In genomic region chr2:79653809-79654164, GRCm38 (mm10) we compare ENCODE assay signal across 25 mouse cellular contexts. TPM values are rescaled to one million over a fixed set of nuclear protein-coding genes. Genes with fewer than 3 reads are reported as not detected.
DNase-seq lines count a peak whose midpoint lies in the region; ATAC-seq and TF ChIP-seq lines count a peak whose summit lies in the region.
"Had no signal": no experiment of that assay in that cellular context is flagged by ENCODE, and none has a peak within 500 bp of the region (broad histone marks: within the 10 kb centered on the region; RNA-seq: fewer than 3 reads in every experiment).

No protein-coding gene starts in this region.

- TF ChIP-seq POLR2A in small intestine, adult 2 months (IDR thresholded peaks at IDR 0.05; ENCODE audit: low read depth, low read length): no peak

- no peak for DNase-seq in layer of hippocampus, adult 2 months (ENCODE audit: low spot score in 2 of 2)
- no peak for DNase-seq in layer of hippocampus, postnatal 14 days (ENCODE audit: low spot score in 2 of 2)
- DNase-seq in lung, postnatal 10 days: no peak
- no peak for DNase-seq in left cerebral cortex, postnatal 4 days
- DNase-seq: adrenal gland, postnatal 10 days; cerebellum, adult 11 months; cerebellum, postnatal 14 days; gastrocnemius, postnatal 25 days; heart, postnatal 36 days; kidney, adult 11 months; thymus, adult 18-20 months; thymus, postnatal 4 days had no signal

- H3K4me1 ChIP-seq in lung, embryonic 16.5 days (replicated peaks; ENCODE audit: control insufficient read depth, insufficient read depth, low read length): no peaks in the 10 kb centered on the region
- peaks cover 9% of the 10 kb centered on the region; the same call in 1 of the 2 replicates for H3K4me1 ChIP-seq in small intestine, adult 2 months (ENCODE audit: control insufficient read depth, insufficient read depth, insufficient read length, low read length)
- H3K4me1 ChIP-seq: forebrain, embryonic 10.5 days; lung, embryonic 15.5 days; neural tube, embryonic 12.5 days had no signal

- intact Hi-C loops in left cerebral cortex, postnatal 4 days (cut with DNase I): no loop called here

- no peak overlapping the region for H3K4me2 ChIP-seq in lung, embryonic 16.5 days (ENCODE audit: low read depth, low read length)
- H3K4me2 ChIP-seq: embryonic facial prominence, embryonic 15.5 days; limb, embryonic 12.5 days; lung, embryonic 15.5 days; neural tube, embryonic 12.5 days had no signal

- H3K79me2 ChIP-seq in macrophage (ENCODE audit: inconsistent target): peaks cover 90% of the 10 kb centered on the region

- 0 out of 2 replicates have a peak, but pooled peaks have one; percentile 44 for ATAC-seq in lung, embryonic 16.5 days (ENCODE audit: low read depth)
- ATAC-seq: hindbrain, embryonic 16.5 days; Patski had no signal

- no peak overlapping the region for H3K4me3 ChIP-seq in layer of hippocampus, adult 2 months
- H3K4me3 ChIP-seq in lung, embryonic 16.5 days (ENCODE audit: low read length): no peak overlapping the region
- no peak overlapping the region for H3K4me3 ChIP-seq in macrophage (ENCODE audit: inconsistent target)
- no peak overlapping the region for H3K4me3 ChIP-seq in small intestine, adult 2 months (ENCODE audit: low read depth, low read length)
- H3K4me3 ChIP-seq: embryonic facial prominence, embryonic 15.5 days; forebrain, embryonic 10.5 days; heart, adult 2 months; limb, embryonic 12.5 days; lung, embryonic 15.5 days; neural tube, embryonic 12.5 days had no signal

- WGBS in lung, embryonic 16.5 days: 70% methylated on average over 2 of the region's 2 CpGs
- WGBS in macrophage (ENCODE audit: missing documents): 91% methylated on average over 2 of the region's 2 CpGs
- 69% methylated on average over 2 of the region's 2 CpGs for WGBS in small intestine, adult 2 months

- no peaks in the 10 kb centered on the region for H3K27me3 ChIP-seq in lung, embryonic 16.5 days (ENCODE audit: control insufficient read depth, insufficient read depth, low read depth, low read length)
- H3K27me3 ChIP-seq in small intestine, adult 2 months (ENCODE audit: control insufficient read depth, insufficient read depth, low read length): no peaks in the 10 kb centered on the region
- H3K27me3 ChIP-seq: embryonic facial prominence, embryonic 15.5 days; limb, embryonic 12.5 days; lung, embryonic 15.5 days; neural tube, embryonic 12.5 days; Patski had no signal

- no peak overlapping the region for H3K9ac ChIP-seq in lung, embryonic 16.5 days (ENCODE audit: low read length)
- H3K9ac ChIP-seq: embryonic facial prominence, embryonic 15.5 days; limb, embryonic 12.5 days; lung, embryonic 15.5 days; neural tube, embryonic 12.5 days had no signal

- H3K9me3 ChIP-seq in lung, embryonic 16.5 days (ENCODE audit: control insufficient read depth, low read length): no peaks in the 10 kb centered on the region
- H3K9me3 ChIP-seq: embryonic facial prominence, embryonic 15.5 days; forebrain, embryonic 10.5 days; limb, embryonic 12.5 days; lung, embryonic 15.5 days; neural tube, embryonic 12.5 days had no signal

- H3K36me3 ChIP-seq in lung, embryonic 16.5 days (ENCODE audit: control insufficient read depth, insufficient read depth, low read length): peaks cover 17% of the 10 kb centered on the region
- H3K36me3 ChIP-seq in macrophage (ENCODE audit: inconsistent target): peaks cover 58% of the 10 kb centered on the region
- H3K36me3 ChIP-seq in small intestine, adult 2 months (ENCODE audit: control insufficient read depth, insufficient read depth, low read length): peaks cover 49% of the 10 kb centered on the region

- peak overlapping the region; percentile 24 for H3K27ac ChIP-seq in layer of hippocampus, adult 2 months
- H3K27ac ChIP-seq in lung, embryonic 16.5 days (ENCODE audit: low read length): no peak overlapping the region
- H3K27ac ChIP-seq in macrophage: peak overlapping the region; percentile 59
- H3K27ac ChIP-seq in small intestine, adult 2 months (ENCODE audit: insufficient read depth, low read depth, low read length): peak overlapping the region; percentile 25; the same call in 1 of the 2 replicates
- H3K27ac ChIP-seq: embryonic facial prominence, embryonic 15.5 days; forebrain, embryonic 10.5 days; limb, embryonic 12.5 days; lung, embryonic 15.5 days; neural tube, embryonic 12.5 days had no signal

- TF ChIP-seq CTCF in layer of hippocampus, adult 2 months (conservative IDR thresholded peaks at IDR 0.05): no peak
- no peak for TF ChIP-seq CTCF in small intestine, adult 2 months (IDR thresholded peaks at IDR 0.05; ENCODE audit: extremely low read depth, insufficient read length, insufficient replicate concordance, low read depth, low read length)

RNA-seq across cellular contexts. Expression of gene Itprid2, which starts 18.6 kb away (rescaled TPM):
- 10 to 100 TPM; 41.4 to 44.0 TPM for total RNA-seq in layer of hippocampus, adult 2 months (2021)
- total RNA-seq in layer of hippocampus, postnatal 14 days (2021): 10 to 100 TPM; 40.0 to 43.1 TPM
- 8.7 and 8.9 TPM in 2 replicates for polyA plus RNA-seq in lung, embryonic 16.5 days (2015; fragmentation: Nextera tagmentation; extraction: Ambion mirVana)
- total RNA-seq in macrophage (2018; cell fraction: chromatin; rRNA removed): 100 to 1,000 TPM; 143 to 468 (median 226) TPM
- 100 to 1,000 TPM in 11 of 26 experiments, 10 to 100 TPM in 15; 68.3 to 136 (median 91.3) TPM for total RNA-seq in macrophage (2018; cell fraction: cytosol; rRNA removed)
- total RNA-seq in macrophage (2018; cell fraction: nucleus; rRNA removed): 100 to 1,000 TPM; 127 to 285 (median 158) TPM
- 48.7 to 63.4 TPM (median 53.3 TPM) in 3 replicates for polyA plus RNA-seq in macrophage (2018)
- 18.1 and 29.2 TPM in 2 replicates for polyA plus RNA-seq in small intestine, adult 2 months (2012; rRNA removed)
- 10 to 100 TPM; 18.0 to 19.8 TPM for total RNA-seq in left cerebral cortex, postnatal 4 days (2021)

RNA-seq across cellular contexts. Expression of gene Ppp1r1c, which starts 53.8 kb away (rescaled TPM):
- total RNA-seq in layer of hippocampus, adult 2 months (2021): under 1 TPM in 1 of 2 experiments, not detected in 1; 0.37 TPM
- total RNA-seq in layer of hippocampus, postnatal 14 days (2021): under 1 TPM in 1 of 2 experiments, not detected in 1; 0.85 TPM
- polyA plus RNA-seq in lung, embryonic 16.5 days (2015; fragmentation: Nextera tagmentation; extraction: Ambion mirVana): 0.25 TPM in 1 of 2 replicates, not detected in the other
- total RNA-seq in macrophage (2018; cell fraction: chromatin; rRNA removed): not detected
- not detected for total RNA-seq in macrophage (2018; cell fraction: cytosol; rRNA removed)
- total RNA-seq in macrophage (2018; cell fraction: nucleus; rRNA removed): 1 to 10 TPM in 1 of 26 experiments, under 1 TPM in 1, not detected in 24; 0.12 to 1.7 TPM
- polyA plus RNA-seq in macrophage (2018): not detected in 3 replicates
- polyA plus RNA-seq in small intestine, adult 2 months (2012; rRNA removed): not detected in 2 replicates
- total RNA-seq in left cerebral cortex, postnatal 4 days (2021): not detected
- total RNA-seq: adrenal gland, postnatal 10 days; heart, postnatal 36 days; megakaryocyte-erythroid progenitor cell, adult 5-6 weeks had no signal
- polyA plus RNA-seq: forebrain, embryonic 10.5 days; heart, adult 2 months; heart, embryonic 14.5 days; Patski had no signal
